Mouse (Mus musculus) forebrain, embryonic 14.5 days (tissue): ENCODE results near the gene Slc6a9. TPM values are rescaled to one million over a fixed set of nuclear protein-coding genes. Genes with fewer than 3 reads are reported as not detected.

Experiments used
- polyA plus RNA-seq: library from polyadenylated mRNA; unstranded; fragments of >200 nt; fragmentation: Nextera tagmentation; extraction: Ambion mirVana; gene quantifications from 2 replicates; pipeline ENCODE4 v1.2.1, GENCODE M21; 2014

Gene Slc6a9
- polyA plus RNA-seq, 1 experiment from 2014 or later, result 8.0 TPM

Other genes starting within 250 kb of the Slc6a9 start
- 94.9 and 97.6 TPM in 2 replicates for gene Dmap1, start 152.2 kb upstream of the Slc6a9 start, polyA plus RNA-seq
- not detected in 2 replicates for gene Gm12845, start 110.1 kb upstream of the Slc6a9 start, polyA plus RNA-seq
- not detected in 2 replicates for gene Klf17, start 68.9 kb upstream of the Slc6a9 start, polyA plus RNA-seq
- gene Ccdc24, start 38.1 kb downstream of the Slc6a9 start, polyA plus RNA-seq, result 1.5 and 1.6 TPM in 2 replicates
- 49.1 and 50.6 TPM in 2 replicates for gene B4galt2, start 49.0 kb downstream of the Slc6a9 start, polyA plus RNA-seq
- gene Atp6v0b, start 52.8 kb downstream of the Slc6a9 start, polyA plus RNA-seq, result 483 and 520 TPM in 2 replicates
- 26.8 and 31.9 TPM in 2 replicates for gene Dph2, start 57.5 kb downstream of the Slc6a9 start, polyA plus RNA-seq
- 64.1 and 66.2 TPM in 2 replicates for gene Ipo13, start 80.5 kb downstream of the Slc6a9 start, polyA plus RNA-seq
- gene Artn, start 95.3 kb downstream of the Slc6a9 start, polyA plus RNA-seq, result 0.22 and 0.36 TPM in 2 replicates